Mouse (Mus musculus) myocyte (in vitro differentiated cells): ENCODE measurements around the gene Vwa1.

Experiments used
- MAX ChIP-seq: IDR thresholded peaks from one replicate; pipeline ENCODE4 v1.6.1; 2011; ENCODE audit warnings: low read depth, mild to moderate bottlenecking, control low read depth
- POLR2A ChIP-seq: IDR thresholded peaks from one replicate; pipeline ENCODE4 v1.6.1; 2011; ENCODE audit warnings: low read depth, mild to moderate bottlenecking, control low read depth, moderate library complexity; ENCODE audit not compliant: insufficient read length
- USF1 ChIP-seq: IDR thresholded peaks from one replicate; pipeline ENCODE4 v1.6.1; 2011; ENCODE audit warnings: low read depth, mild to moderate bottlenecking, control low read depth, moderate library complexity

- TF ChIP-seq MAX (no peak), USF1 (no peak), POLR2A (no peak)
Measured at GRCm38 (mm10) chr4:155823443-155823842, 48.9 kb upstream of the Vwa1 start.
